Mouse (Mus musculus) thymus, postnatal 25 days (tissue): ENCODE measurements around the gene Traf6.

Source experiments
- DNase-seq: peaks from one replicate; pipeline ENCODE4 v3.0.0; 2022

The Traf6 gene

DNA sequence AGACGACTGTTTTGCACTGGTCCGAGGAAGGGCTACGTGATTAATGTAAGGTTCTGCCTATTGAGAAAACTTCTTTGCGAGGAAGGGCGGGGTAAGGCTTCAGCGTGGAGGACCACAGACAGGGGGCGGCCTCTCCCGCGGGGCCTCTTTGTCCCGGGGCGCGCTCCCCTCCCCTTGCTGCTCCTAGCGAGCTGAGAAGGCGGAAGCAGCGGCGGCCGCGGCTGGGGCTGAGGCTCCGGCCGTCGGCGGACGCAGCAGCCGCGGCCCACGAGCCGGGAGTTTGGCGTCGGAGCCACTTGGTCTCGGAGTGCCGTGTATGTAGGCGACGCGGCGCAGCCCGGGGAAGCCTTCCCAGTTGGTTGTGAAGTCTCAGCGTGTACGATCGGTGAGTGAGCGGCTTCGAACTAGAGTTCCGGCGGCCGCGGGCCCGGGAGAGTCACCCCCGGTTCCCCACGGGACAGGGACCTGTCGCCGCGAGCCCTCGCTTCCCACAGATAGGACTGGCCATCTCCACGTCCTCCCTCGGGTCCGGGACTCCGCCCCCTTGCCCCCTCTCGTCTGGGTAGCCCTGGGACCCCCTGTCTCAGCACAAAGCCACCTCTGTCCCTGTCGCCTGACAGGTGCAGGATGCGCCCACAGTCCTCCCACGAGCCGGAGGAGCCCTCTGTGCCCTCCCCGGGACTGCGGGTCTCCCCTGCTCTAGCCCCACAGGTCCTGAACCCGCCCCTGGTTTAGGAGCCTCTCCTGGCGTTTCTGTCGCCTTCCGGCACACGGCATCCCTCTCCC, at the start of gene Traf6:
Gene Traf6, plus strand, starts transcription at position 194 of the 786 bp plus-strand sequence.
- DNase-seq = peak; percentile 89

DNA sequence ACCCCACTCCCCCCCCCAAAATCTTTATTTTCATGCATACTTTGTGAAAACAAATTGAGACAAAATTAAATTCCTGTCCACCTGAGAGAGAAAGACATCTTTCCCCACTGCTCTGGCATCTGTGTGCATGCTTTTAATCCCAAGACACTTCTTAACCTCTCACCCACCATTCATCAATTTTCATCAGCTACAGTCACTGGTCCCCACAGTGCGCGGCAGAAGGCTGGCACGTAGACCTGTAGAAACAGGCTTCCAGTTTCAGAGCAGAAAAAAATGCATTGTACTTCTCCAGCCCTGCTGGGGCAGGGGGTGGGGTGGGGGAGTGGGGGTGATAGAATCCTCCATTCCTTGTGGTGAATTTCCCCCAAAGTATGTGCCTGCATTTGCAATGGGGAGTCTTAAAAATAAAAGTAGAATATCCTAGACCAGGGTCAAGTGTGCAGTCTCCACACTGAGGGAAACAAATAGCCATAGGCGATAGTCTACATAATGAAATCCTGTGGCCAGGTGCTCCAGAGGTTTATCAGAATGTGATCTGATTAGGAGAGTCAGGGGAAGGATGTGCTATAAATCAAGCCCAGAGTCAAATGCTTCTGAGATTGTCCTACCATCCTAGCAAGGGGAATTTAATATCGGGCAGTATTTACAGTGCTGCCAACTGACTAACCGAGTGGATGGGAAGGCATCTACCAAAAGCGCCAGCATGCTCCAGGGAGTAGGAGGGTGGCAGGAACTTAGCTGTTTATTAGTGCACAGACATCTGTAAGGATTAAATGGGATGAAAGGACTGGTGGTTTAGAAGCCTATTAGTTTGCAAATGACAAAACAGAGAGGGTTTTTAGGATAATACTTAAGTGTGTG, 39.0 kb upstream of the Traf6 start:
- no peak for DNase-seq

DNA sequence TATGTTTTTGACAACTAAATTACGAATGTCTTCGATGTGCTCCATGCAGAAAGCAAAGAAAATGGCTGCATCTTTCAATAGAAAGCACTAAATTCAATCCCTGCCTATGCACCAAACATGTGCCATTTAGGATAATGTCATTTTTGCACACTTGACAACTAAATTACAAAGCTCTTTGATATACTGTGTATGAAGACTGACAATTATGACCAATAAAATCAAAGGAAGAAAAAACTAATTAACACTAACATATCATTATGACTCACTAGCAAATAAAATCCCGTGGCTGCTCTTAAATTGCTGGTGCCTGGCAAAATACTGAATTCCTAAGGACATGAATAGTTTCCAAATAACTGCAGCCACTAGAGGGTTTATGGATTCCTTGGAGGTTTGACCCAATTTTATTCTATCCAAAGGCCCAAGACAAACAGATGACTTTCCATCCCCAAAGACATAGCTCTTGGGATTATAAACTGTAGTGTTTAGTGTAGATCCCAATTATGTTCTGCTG, 38.3 kb upstream of the Traf6 start:
- no peak for DNase-seq

DNA sequence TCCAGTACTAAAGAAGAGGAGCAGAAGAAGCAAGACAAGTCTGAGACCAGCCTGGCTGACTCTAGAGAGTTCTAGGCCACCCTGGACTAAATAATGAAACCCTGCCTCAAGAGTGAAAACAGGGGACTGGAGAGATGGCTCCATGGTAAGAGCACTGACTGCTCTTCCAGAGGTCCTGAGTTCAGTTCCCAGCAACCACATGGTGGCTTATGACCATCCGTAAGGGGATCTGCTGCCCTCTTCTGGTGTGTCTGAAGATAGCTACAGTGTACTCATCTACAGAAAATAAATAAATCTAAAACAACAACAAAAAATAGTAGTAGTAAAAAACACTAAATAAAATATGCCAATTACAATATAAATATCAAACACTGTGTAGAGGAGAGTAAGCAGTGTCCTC, 32.4 kb upstream of the Traf6 start:
- DNase-seq = no peak

DNA sequence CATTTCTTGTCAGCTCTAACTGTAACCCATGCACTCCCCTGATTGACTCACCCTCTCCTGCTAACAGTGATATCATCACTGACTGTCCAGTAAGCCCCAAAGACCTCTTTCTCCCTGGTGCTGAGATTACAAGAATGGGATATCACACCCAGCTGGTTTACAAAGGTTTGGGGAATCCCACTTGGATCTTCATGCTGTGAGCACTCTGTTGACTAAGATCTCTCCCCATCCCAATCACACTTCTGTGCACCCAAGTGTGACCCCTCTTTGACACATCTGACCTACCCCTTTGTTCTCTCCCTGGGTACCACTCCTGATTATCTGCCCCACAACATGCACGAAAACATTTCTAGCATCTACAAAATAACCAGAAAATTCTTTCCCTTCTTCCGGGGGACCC, 29.9 kb upstream of the Traf6 start:
- peak; percentile 51 for DNase-seq

DNA sequence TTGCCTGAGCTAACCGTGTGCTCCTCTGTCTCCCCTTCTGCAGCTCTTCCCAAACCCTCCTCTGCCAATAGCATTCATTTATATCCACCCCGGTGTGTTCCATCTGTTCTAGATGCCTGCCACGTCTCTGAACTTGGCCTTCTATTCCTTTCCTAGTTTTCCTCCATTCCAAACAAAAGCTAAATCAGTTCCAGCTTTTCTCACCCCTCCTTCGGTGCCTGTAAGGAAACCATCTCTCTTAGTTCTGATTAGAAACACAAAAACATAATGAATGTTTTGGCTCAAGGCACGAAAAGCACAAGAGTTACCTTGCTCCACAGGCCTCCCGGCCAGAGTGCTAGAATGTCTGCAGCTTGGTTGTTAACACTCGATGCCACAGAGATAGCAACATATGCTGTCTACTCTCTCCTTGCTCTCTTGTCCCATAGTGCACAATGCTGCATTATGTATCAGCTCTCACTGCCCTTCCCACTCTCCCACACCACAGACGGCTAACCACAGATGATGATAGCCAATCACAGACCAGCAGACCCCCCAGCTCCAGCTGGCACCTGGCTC, 29.0 kb upstream of the Traf6 start, which contains the start of the genes Rag1 and B230118H07Rik:
Gene Rag1, minus strand, starts transcription at position 388 of the 558 bp plus-strand sequence.
Gene B230118H07Rik, minus strand, starts transcription at position 419 of the 558 bp plus-strand sequence.
- DNase-seq = peak; percentile 84

DNA sequence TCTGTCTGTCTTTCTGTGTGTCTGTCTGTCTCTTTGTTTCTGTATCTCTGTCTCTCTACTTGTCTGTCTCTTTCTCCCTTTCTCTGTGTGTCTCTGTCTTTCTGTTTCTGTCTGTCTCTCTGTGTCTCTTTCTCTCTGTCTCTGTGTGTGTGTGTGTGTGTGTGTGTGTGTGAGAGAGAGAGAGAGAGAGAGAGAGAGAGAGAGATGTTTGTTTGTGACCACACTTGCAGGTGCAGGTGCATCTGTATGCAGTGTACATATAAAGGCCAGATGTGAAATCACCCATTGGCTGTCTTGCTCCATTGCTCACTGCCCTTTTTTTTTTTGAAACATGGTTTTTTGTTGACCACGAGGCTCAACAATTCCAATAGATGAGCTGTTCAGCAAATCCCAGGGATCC, 27.8 kb upstream of the Traf6 start:
- no peak for DNase-seq

DNA sequence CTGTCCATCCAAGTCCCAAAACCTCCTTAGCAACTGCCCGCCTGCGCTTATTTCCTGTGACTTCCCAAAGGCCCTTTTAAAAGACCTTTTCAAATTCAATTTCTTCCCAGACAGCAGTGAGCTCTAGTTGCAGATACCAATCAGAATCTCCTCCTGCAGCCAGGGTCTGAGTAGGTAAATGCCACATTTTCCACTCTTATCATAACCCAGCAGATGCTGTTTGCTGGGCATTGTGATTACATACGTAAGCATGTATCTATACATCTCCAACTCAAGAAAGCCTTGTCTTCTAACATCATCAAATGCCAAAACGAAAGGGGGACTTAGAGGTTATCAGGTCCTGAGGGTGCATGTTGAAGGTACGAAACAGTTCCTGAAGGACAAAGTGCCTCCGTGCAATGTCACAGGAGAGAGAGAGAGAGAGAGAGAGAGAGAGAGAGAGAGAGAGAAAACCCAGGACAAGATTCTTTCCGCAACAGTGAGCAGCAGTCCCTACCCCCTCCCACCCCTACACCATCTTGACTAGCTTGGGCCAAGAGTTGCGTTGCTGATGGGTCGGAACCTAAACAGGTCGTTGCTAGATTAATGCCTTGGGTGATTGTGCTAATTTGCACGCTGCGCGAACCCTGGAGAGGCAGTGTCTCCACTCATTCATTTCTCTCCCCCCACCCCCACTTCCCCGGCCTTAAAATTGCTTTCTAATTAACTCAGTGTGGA, 25.9 kb upstream of the Traf6 start:
- peak; percentile 49 for DNase-seq

DNA sequence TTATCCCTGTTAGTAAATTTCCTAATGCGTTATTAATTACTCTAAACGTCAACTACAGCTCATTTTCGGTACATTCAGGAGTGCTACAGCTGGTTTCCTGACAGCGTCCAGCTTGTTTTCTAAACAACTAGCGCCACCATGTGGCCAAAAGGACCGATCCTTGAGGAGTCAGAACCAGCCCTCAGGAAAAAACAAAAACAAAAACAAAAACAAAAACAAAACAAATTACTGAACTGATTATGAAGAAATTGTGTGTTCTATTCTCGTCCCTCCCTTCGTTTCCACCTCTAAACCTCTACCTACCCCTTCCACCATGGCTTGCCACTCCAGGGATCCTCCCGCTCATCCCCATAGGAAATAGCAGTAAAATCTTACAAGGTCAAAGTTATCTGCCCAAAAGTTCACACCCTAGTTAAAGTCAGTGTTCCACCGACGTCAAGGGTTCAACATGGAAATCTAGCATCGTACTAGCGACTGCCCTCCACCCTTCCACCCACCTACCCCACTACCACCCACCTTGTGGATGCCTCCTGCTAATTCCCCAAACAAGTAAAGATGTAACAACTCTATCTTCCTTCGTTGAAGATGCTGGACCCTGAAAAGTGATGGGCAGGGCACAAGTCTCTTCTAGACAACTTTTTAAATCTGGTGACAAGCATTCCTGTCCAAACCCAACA, 25.2 kb upstream of the Traf6 start:
- DNase-seq = peak; percentile 85

DNA sequence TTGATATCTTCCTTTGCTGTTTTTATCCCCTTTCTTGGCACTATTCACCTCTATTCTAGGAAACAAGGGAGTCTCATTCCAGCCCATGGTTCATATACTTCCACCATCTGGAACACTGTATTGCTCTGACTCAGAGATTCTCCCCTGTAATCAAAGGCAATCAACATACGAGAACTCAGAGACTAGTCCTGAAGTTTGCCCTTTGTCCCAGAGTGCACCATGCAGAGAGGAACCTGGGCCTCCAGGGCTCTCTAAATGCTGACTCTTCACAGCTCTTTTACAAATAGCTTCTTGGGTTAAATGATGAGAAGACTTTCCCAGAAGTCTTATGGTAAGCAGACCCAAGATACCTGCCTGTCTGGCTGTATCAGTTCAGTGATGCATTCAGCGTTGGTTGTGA, 17.7 kb upstream of the Traf6 start:
- DNase-seq = no peak

DNA sequence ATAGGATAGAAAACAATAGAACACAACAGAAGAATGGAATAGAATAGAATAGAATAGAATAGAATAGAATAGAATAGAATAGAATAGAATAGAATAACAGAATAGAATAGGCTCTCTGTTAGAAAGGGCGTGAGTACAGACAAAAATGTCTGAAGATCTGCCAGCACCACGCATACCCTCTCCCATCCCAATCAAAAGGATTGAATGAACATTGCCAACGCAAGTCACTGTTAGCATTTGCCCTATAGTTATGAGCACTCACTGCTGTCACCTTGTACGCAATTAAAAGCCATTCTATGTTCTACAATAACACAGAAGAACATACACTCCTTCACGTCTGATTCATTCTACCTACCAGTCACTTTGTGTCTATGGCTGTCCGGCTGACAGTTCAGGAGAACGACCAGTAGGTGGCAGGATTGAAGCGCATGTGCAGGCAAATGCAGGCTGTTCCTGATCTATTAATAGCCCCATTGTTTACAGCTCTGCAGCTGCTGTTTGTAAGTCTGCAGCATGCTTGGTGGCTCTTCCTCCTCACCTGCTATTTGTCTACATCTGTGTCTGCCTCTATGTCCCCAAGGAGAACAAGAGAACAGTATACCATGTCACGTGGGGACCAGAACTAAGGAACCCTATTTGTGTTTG, 13.0 kb upstream of the Traf6 start:
- peak; percentile 78 for DNase-seq

DNA sequence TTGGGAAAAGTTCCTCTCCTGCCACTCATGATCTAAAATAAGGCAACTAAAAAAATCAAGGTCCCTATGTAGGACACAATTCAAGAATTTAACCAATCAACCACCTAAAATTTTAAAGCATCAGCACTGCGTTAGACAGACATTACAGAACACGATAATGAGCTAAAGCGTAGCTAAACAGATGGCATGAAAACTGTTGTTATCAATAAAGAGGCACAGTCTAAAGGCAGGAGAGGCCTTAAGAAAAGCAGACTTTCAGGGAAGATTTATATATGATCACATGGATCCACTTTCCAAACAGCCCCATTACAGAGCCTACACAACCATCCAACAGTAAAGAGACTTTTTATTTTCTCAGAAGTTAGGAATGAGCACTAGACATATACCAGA, 12.5 kb upstream of the Traf6 start:
- DNase-seq = no peak

DNA sequence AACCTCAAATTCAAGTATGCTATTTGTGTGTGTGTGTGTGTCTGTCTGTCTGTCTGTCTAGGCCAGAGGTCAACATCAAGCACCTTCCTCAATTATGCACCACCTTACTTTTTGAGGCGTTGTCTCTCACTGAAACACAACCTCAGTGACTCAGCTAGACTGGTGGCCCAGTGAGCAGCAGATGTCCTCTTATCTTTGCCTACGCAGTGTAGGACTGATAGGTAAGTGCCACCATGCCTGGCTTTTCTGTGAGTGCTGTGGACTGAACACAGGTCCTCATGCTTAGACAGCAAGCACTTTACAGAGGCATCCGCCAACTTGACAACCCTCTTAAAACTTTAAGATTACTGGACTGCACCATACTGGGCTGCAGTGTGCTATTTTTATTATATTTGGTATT, 9.5 kb upstream of the Traf6 start:
- no peak for DNase-seq

DNA sequence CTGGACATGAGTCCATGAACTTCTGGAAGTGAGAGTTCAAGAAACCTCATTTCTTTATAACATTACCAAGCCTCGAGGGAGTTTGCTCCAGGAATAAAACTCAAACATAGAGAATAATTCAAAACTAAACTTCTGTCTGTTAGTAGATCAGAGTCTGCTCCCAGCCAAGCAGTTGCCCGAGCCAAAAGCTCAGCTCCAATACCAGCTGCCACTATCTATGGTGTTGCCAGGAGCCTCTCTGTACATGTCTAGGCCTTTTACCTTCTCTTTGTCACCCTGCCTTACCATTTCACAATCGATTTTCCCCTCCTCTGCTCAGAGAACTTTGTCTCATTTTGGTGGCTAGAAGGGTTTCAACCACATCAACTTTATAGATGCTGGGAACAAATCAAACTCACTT, 4.7 kb upstream of the Traf6 start:
- DNase-seq = no peak

DNA sequence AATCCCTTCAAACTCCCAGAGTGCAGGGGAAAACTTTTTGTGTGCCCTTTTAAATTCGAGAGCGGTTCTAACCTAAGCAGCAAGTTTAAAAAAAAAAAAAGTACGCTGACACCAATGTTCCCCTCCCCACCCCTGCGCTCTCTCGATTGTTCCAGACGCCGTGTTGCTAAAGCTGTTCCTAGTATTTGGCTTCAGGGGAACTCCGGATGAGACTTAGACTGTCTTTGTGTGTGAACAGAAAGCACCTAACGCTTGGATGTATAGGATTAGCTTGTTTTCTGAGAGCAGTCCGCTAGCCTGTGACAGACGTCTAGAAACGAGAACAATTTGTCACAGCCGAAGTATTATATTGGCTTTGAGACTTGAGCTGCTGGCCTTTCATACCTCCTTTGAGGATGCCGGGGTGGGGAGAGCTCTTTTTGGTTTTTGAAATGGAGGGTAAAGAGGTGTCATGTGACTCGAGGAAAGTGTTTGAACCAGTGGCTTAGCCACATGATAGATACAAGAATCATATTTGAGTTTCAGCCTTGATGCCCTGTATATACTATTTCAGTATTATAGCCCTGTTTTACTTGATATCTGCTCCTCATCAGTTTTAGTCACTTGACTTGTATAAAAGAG, 1.0 kb downstream of the Traf6 start:
- DNase-seq = peak; percentile 28

DNA sequence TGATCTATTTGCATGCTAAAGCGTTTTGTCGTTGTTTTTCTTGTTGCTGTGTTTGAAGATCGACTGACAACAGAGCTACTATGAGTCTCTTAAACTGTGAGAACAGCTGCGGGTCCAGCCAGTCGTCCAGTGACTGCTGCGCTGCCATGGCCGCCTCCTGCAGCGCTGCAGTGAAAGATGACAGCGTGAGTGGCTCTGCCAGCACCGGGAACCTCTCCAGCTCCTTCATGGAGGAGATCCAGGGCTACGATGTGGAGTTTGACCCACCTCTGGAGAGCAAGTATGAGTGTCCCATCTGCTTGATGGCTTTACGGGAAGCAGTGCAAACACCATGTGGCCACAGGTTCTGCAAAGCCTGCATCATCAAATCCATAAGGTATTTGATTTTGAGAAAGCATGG, 6.2 kb downstream of the Traf6 start:
- DNase-seq = no peak

DNA sequence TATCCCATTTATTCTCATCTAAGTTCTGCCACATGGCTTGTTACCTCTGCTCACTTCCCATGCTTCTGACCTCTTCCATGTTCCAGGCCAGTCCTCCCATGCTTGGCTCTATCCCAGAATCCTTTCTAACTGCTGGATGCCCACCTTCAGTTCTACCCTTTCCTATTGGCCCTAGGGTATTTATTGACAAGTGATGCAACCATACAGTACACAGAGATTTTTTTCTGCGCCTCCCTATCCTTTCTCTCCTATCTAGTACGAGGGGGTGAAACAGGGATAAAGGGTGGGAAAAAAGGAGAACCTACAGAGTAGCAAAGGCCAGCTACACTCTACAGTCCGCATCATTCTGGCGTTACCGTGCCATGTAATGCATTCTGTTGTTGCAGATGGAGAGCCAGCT, 9.8 kb downstream of the Traf6 start:
- DNase-seq = no peak

DNA sequence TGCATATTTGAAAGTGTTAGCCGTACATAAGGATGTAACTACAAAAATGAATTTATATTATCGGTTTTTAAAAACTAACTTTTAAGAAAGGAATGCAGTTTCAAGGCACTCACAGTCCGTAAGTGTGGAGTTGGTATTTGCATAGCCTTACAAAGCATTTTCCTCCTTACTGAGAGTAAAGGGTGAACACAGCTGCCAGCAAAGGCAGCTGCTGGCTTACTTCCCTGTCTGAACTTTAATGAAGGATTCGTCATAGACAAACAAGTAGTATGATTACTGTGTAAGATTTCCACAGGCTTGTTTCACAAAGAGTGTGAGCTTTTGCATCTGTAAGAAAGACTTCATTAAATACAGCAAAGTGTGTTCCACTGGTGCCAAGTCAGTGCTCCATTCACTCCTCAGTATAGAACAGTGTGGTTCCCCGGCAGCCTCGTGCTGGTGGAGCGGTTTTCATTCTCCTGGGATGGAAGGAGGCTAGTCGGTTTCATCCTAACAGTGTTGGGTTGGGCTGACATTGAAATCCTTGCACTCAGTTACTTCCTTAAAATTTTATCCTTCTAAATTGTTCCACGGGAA, 12.1 kb downstream of the Traf6 start:
- DNase-seq = no peak

DNA sequence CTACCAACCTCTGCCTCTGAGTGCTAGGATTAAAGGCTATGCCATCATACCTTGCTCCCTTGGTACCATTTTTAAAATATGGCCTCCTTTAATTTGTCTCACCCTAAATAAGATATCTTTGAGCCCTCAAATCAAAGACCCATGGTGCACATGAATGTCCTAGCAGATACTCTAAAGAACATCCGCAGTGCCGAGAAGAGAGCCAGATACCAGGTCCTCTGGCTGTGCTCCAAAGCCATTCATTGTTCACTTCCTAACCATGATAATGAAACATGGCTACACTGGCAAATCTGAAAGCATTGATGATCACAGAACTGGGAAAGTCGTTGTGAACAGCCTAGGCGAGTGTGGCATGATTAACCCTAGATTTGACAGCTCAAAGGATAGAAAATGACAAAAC, 14.8 kb downstream of the Traf6 start:
- no peak for DNase-seq

DNA sequence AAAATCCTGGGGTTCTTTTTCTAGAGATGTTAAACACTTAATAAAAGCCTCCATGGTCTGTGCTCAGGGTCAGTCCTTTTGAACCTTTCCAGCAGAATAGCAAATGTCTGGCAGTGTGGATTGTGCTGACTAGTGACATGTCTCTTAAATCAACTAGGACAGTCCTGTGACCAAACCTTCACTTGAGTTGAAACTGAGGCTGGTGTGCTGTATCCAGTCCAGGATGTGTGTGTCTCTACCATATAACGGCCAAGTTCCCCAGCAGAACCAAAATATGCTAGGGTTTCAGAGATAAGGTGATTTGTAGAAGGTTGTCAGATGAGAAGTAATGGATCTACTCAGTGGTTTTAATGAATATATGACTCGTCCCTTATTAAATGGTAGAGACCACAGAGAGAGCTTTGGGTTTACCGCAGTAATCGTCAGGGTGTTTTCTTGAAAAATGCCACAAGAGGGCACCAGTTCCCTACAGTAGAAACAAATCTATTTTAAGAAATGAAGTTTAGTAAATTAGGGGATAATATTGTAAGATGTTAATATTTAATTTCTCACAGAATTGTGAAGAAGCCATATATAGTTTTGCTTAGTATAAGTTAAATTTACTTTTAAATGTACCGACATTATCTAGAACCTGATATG, 15.5 kb downstream of the Traf6 start:
- peak; percentile 22 for DNase-seq
